Mouse (Mus musculus): Measurements from ENCODE around the gene Tubgcp6.

Tubgcp6 gene

DNA sequence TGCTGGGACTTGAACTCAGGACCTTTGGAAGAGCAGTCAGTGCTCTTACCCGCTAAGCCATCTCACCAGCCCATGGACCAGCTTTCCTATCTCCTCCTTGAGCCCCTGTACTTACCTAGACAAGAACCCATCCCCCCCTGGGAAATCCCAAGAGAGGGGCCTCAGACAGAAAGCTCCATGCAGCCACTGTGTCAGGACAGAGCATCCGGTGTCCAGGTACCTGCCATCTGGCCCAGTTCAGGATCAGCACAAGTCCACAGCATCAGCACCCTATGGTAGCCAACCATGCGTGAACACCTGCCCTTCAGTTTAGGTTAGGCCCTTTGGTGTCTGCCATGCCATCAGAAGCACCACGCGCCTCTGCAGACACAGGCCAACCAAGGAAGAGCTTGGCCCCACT lies 58.0 kb downstream of the Tubgcp6 start:
- DNase-seq (ENCODE audit: low spot score in 2 of 2), result no peak

DNA sequence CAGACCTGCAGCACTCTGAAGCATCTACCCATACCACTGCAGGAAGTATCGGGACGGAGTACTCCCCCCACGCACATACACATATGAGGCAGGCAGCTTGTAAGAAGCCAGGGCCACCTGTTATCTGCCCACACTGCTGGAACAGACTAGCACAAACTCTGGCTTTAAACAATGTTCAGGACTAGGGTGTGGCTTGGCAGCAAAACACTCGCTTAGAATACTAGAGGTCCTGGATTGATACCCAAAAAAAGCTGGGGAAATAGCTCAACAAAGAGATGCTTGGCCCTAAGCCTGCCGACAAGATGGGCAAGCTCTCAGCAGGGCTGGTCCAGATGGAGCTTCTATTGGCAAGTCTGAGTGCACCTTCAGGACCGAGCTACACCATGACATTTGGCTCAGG lies 59.4 kb downstream of the Tubgcp6 start:
- peak; percentile 58 to 68 for DNase-seq (ENCODE audit: low spot score in 2 of 2)

DNA sequence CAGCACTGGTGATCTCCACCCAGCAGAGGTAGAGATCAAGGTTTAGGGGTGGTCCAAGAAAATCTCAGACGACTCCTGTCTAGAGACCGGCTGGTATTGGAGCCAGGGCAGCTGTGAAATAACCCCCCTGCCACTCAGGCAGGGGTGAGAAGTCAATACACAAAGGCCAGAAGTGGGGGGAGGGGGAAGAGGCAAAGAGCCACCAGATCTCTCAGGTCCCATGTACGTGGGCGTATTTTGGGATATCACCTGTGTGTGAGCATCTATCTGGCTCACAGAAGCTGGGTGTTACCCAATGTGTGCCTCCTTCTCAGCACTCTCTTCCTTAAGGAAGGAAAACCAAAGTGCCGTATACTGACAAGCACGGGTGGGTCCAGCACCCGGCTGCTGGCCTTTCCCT lies 59.9 kb downstream of the Tubgcp6 start:
- no peak for DNase-seq (ENCODE audit: low spot score in 2 of 2)

DNA sequence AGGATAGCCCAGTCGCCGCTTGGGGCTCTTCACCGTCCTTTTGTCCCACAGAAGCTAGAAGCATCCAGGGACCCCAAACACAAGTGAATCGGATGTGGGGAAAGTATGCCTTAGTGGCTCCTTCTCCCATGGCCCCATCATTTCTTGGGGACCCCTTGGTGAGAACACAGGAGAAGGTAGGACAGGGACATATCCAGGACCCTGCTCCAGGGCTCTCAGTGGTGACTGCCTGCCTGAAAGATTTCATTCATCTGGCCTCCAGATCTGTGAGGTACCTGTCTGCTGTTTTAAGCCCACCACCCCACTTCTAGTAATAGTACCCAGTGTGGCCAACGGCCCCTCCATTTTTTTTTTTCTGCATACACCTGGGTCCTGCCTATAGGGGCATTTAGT lies 60.4 kb downstream of the Tubgcp6 start:
- no peak for DNase-seq (ENCODE audit: low spot score in 2 of 2)

DNA sequence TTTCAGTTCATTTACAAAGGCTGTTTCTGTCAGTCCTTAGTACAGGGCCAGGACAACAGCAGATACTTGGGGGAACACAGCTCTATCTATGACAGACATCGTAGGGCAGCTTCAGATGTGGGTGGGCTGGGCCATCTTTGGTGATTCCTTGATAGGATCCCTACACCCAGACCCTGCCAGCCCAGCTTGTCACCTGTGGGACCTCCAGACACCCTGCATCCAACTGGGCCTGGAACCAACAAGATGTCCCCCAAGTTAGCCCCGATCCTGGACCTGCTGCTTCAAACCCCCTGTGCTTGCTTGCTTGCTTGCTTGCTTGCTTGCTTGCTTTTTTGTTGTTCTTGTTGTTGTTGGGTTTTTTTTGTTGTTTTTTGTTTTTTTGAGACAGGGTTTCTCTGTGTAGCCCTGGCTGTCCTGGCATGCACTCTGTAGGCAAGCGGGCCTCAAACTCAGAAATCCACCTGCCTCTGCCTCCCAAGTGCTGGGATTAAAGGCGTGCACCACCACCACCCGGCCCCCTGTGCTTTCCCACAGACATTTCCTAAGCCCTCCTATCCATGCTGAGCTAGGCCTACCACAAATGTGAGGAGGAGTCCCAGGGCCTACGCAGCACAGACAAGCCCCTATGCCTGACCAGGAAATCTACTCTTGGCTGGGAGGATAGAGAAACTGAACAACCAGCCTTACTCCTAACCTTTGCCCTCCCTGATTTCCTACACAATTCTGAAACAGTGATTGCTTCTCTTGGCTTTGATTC lies 61.0 kb downstream of the Tubgcp6 start:
- no peak for DNase-seq (ENCODE audit: low spot score in 2 of 2)

DNA sequence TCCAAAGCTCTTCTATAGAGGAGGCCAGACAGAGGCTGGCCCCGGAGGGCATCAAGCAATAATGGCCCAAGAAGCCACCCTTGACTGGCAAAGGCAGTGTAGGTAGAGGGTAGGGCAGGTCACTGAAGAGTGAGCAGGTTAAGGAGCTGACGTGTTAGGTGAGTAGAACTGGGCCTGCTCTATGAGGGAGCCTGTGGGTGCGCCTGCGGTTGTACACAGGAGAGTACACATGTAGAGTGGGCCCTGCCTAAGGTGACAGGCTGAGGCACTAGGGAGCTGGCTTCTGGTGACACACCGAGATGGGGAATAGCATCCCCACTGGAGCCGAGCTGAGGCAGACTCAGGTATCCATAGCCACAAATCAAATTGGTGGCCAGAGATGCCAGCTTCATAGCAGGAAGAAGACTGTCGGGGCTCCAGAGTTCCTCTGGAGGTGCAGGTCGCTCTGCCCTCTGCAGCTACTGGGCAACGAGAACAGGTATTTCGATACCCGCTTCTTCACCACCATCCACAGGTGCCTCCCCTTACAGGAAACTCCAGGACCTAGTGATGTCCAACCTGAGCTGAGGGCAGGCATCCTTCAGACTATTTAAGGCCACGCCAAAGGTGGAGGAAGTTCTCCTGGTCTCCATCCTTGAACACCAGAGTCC lies 62.0 kb downstream of the Tubgcp6 start:
- no peak for DNase-seq (ENCODE audit: low spot score in 2 of 2)

DNA sequence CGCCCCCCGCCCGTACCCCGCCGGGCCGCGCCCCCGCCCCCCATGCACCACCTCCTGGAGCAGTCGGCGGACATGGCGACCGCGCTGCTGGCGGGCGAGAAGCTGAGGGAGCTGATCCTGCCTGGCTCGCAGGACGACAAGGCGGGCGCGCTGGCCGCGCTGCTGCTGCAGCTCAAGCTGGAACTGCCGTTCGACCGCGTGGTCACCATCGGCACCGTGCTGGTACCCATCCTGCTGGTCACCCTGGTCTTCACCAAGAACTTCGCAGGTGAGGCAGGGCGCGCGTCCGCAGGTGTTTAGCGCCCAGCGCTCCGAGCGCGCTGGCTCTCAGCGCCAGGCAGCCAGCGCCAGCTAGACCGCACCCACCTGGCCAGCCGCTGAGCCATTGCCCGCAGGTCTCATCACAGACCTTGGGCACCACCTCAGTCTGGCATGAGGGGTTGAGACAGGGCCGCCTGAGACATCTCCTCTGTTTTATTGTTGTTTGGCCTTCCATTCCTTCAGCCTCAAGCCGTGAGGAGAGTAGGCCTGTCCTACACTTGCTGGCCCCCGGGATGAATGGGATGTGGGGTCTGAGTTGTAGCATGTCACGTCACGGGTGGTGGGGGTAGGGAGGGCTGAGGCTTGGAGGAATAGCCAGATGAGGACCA lies 62.8 kb downstream of the Tubgcp6 start:
- no peak for DNase-seq (ENCODE audit: low spot score in 2 of 2)

DNA sequence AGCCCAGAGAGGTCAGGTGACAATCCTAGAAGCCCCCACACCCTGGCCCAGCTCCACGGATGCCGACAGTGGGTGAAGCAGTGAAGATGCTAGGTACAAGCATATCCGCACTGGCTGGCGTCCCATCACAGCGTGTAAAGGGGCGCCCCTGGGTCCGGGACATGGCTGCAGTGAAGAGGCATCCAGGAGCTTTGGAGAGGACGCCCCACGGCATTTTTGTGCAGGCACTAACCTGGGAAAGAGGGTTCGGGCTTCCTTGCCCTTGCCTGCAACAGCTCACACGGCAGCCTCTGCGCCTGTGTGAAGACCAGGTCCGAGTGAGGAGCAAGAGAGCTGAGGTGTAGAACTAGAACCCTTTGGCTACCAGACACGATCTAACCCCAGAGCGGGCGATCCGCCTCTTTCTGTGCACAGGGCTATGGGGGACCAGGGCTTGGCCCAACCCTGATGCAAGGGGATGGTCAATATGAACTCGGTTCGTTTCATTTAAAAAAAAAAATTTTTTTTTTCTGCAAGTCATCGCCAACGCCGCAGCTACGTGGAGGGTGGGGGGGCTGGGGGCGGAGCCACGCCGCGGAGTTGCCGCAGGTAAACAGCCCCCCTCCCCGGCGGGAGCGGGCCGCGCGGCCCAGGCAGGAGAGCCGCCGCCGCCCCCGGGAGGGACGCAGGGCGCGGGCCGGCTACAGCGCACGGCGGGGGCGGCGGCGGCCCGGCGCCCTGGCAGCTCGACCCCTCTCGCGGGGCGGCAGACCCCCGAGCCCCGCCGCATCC lies 63.6 kb downstream of the Tubgcp6 start, which contains the start of gene Panx2:
Gene Panx2, plus strand, starts transcription at position 574 of the 771 bp plus-strand sequence.
- DNase-seq (ENCODE audit: low spot score in 2 of 2), result no peak

DNA sequence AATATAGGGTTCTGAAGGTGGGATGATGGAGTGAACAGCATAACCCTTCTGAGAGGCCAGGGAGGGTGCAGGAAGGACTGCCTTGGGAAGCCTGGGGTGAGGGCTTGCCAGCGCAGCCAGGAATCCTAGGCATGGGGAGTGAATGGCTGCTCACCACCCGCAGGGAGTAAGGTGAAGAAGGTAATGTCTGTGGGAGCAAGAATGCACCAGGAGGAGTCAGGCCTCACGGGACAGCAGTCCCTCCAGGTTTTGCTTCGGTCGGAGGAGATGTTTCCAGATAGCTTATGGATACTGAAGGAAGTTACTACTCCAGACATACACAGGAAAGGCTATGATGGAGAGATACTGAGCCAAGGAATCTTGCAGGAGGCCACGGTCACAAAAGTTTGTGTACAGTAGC lies 64.2 kb downstream of the Tubgcp6 start:
- DNase-seq (ENCODE audit: low spot score in 2 of 2), result no peak

DNA sequence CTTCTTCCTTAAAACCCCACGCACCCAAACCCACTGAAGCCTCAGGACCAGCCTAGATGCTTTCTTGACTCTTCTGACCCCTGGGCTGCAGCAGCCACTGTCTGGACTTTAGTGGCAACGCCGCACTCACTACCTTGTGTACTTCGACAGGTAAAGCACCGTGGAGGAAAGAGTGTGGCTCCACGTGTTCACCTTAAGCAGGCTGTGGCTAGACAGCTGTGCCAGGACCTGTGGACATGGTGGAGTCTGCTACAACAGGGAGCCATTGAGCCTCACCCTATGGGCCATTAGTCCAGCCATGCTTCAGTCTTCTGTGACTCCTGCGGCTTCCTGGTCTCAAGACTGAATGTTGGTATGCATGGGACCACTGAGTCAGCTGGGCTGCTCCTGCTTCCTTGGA lies 68.2 kb downstream of the Tubgcp6 start:
- no peak for DNase-seq (ENCODE audit: low spot score in 2 of 2)

Measured in right cerebral cortex, postnatal 36 days (tissue).